Mouse (Mus musculus): ENCODE data around the gene Arfgef2.

Arfgef2 gene

GRCm38 (mm10) chr2:166806813-166807212, 1.4 kb downstream of the Arfgef2 start:
- DNase-seq (ENCODE audit: low spot score): no peak

- DNase-seq (ENCODE audit: low spot score): no peak
Measured at GRCm38 (mm10) chr2:166809499-166809898, 4.1 kb downstream of the Arfgef2 start.

GRCm38 (mm10) chr2:166810821-166811220, 5.4 kb downstream of the Arfgef2 start:
- DNase-seq (ENCODE audit: low spot score): no peak

GRCm38 (mm10) chr2:166818463-166819143, 13.2 kb downstream of the Arfgef2 start:
- DNase-seq (ENCODE audit: low spot score): no peak

- DNase-seq (ENCODE audit: low spot score): no peak
Measured at GRCm38 (mm10) chr2:166819849-166820248, 14.5 kb downstream of the Arfgef2 start.

GRCm38 (mm10) chr2:166820844-166821243, 15.5 kb downstream of the Arfgef2 start:
- DNase-seq (ENCODE audit: low spot score): no peak

GRCm38 (mm10) chr2:166821406-166821805, 16.0 kb downstream of the Arfgef2 start:
- DNase-seq (ENCODE audit: low spot score): no peak

- no peak for DNase-seq (ENCODE audit: low spot score)
Measured at GRCm38 (mm10) chr2:166822119-166822826, 16.9 kb downstream of the Arfgef2 start.

- DNase-seq (ENCODE audit: low spot score): no peak
Measured at GRCm38 (mm10) chr2:166822901-166823300, 17.5 kb downstream of the Arfgef2 start.

- DNase-seq (ENCODE audit: low spot score): no peak
Measured at GRCm38 (mm10) chr2:166824386-166824785, 19.0 kb downstream of the Arfgef2 start.

GRCm38 (mm10) chr2:166824998-166825397, 19.6 kb downstream of the Arfgef2 start:
- DNase-seq (ENCODE audit: low spot score): no peak

GRCm38 (mm10) chr2:166826491-166827224, 21.3 kb downstream of the Arfgef2 start:
- no peak for DNase-seq (ENCODE audit: low spot score)

GRCm38 (mm10) chr2:166828306-166828705, 22.9 kb downstream of the Arfgef2 start:
- no peak for DNase-seq (ENCODE audit: low spot score)

- no peak for DNase-seq (ENCODE audit: low spot score)
Measured at GRCm38 (mm10) chr2:166830350-166830749, 25.0 kb downstream of the Arfgef2 start.

- no peak for DNase-seq (ENCODE audit: low spot score)
Measured at GRCm38 (mm10) chr2:166834091-166834490, 28.7 kb downstream of the Arfgef2 start.

GRCm38 (mm10) chr2:166834796-166835195, 29.4 kb downstream of the Arfgef2 start:
- no peak for DNase-seq (ENCODE audit: low spot score)

GRCm38 (mm10) chr2:166835581-166835980, 30.2 kb downstream of the Arfgef2 start:
- DNase-seq (ENCODE audit: low spot score): no peak

- DNase-seq (ENCODE audit: low spot score): no peak
Measured at GRCm38 (mm10) chr2:166841813-166842212, 36.4 kb downstream of the Arfgef2 start.

- DNase-seq (ENCODE audit: low spot score): peak; percentile 15
Measured at GRCm38 (mm10) chr2:166850691-166851090, 45.3 kb downstream of the Arfgef2 start.

- DNase-seq (ENCODE audit: low spot score): no peak
Measured at GRCm38 (mm10) chr2:166852270-166852669, 46.9 kb downstream of the Arfgef2 start.

GRCm38 (mm10) chr2:166855771-166856170, 50.4 kb downstream of the Arfgef2 start:
- DNase-seq (ENCODE audit: low spot score): no peak

GRCm38 (mm10) chr2:166856366-166856765, 51.0 kb downstream of the Arfgef2 start:
- DNase-seq (ENCODE audit: low spot score): no peak

- no peak for DNase-seq (ENCODE audit: low spot score)
Measured at GRCm38 (mm10) chr2:166857118-166857517, 51.7 kb downstream of the Arfgef2 start.
